Mouse (Mus musculus): Measurements from ENCODE around the gene B3galt4.

DNA sequence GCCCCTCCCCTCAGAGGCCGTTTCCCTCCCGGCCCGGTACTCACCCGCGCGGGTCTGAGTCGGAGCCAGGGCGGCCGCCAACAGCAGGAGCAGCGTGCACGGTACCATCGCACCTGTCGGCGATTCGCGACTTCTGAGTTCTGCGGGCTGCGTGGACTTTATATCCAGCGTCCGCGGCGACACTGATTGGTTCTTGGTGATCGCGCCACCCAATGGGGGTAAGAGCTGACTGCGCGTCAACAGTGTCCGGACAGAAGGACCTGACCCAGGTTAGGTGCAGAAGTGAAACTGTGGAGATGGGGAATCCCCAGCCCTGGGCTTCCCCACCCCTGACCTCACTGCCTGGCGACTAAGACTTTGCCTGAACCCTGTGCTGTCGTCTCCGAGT lies 48.9 kb upstream of the B3galt4 start, which contains the start of gene H2-K1:
- TF ChIP-seq GATA1 (IDR thresholded peaks at IDR 0.05; ENCODE audit: low read length): no peak
- TF ChIP-seq TAL1 (IDR thresholded peaks at IDR 0.05; ENCODE audit: low read length): no peak

All from erythroblast, embryonic 14.5 days (primary cell).